Mouse (Mus musculus) lung, postnatal 25 days (tissue): ENCODE data around the gene Zscan26.
A peak's percentile ranks its signal among the peaks of the same experiment; 100 is the strongest.
"Not testable (repeated sequence)": the region's sequence is repeated elsewhere in the genome, so short reads cannot be mapped to it uniquely, and the experiment has no call there.

ENCODE experiments used
- DNase-seq: peaks from one replicate; pipeline ENCODE4 v3.0.0; 2022; ENCODE audit warnings: low spot score

Zscan26 gene

GRCm38 (mm10) chr13:21453449-21453848 lies at the start of gene Zscan26:
Gene Zscan26, minus strand, starts transcription at chr13:21453730.
- peak; percentile 84 for DNase-seq

GRCm38 (mm10) chr13:21502296-21502695 lies 48.8 kb upstream of the Zscan26 start:
- no peak for DNase-seq

- DNase-seq, result not testable (repeated sequence)
Observed at GRCm38 (mm10) chr13:21501182-21501581, 47.7 kb upstream of the Zscan26 start, which contains the start of gene Gm11273. Gene Gm11273, minus strand, starts transcription at chr13:21501418.

DNA sequence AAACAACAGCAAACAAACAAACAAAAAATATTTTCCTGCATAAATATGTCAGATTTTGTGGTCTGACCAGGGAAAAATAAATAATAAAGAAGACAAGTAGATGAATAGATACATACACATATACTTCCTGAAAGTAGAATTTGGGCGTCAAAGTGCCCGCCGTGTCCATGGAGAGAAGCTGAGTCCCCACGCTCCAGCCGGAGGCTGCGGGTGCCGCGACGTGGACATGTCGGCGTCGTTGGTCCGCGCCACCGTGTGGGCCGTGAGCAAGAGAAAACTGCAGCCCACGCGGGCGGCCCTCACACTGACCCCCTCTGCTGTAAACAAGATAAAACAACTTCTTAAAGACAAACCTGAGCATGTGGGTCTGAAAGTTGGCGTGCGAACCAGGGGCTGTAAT lies 41.5 kb upstream of the Zscan26 start, which contains the start of gene AK157302:
Gene AK157302, plus strand, starts transcription at position 144 of the 400 bp plus-strand sequence.
- DNase-seq, result no peak

DNA sequence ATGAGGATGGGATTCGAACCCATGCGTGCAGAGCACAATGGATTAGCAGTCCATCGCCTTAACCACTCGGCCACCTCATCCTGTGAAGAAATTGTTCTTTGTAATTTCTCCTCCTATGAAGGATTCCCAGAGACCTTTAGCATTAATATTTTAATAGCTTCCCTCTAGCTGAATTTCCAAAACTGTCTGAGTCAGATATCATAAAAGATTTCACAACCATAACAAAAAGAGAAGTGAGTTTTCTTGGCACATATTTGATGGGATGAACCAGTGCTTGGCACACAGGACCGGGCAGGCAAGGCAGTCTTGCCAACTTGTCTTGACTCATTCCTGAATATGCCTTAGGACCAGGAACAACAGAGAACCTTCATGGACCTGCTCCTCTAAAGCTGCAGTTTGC lies 39.3 kb upstream of the Zscan26 start:
- no peak for DNase-seq

DNA sequence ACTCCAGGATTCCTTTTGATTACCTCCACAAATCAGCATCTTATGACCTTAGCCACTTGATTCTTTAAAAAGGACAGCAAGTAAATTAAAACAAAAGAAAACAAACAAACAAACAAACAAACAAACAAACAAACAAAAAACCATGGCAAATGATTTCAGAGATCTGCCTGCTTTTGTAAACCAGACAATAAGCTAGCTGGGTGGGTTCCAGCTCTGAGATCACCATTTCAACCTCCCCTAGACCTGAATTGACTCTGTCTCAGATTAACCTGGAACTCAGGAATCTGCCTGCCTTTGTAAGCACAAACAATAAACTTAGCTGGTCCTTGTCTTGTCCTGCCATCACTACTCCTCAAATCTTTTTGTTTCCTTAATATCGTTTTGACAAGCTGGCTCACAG lies 33.4 kb upstream of the Zscan26 start:
- no peak for DNase-seq

DNA sequence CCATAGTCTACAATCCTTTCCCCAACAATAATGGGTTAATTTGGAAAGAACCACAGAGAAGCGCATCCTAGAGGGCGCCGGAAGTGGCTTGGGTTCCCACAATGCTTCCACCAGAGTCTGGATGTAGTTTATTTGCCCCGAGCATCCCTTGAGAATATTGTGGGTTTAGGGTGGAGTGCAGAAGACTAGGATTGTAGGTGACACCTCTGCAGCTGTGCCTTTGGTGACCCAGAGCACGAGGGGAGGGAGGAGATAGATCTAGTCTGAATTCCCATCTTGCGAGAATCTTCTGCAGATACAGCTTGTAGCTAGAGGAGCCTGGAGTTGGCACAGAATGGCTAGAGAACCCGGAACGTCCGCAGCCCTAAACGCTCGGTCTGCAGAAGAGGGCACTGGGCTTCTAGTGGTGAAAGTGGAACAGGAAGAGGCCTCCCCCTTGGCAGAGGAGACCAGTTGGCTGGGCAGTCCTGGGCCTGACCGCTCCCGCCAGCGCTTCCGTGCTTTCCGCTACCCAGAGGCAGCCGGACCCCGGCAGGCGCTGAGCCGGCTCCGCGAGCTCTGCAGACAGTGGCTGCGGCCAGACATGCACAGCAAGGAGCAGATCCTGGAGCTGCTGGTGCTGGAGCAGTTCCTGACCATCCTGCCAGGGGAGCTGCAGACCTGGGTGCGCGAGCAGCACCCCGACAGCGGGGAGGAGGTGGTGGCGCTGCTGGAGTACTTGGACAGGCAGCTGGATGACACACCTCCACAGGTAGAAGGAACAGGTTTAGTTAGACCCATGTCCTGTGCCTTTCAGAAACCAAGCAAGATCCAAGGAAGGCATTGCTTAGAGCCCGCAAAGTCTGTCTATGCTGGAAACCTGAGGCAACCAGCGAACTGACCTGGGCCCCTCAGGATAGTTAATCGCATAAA lies 25.5 kb upstream of the Zscan26 start, which contains the start of the genes Zkscan4 and Gm10065:
Gene Zkscan4, plus strand, starts transcription at position 149 of the 912 bp plus-strand sequence.
Gene Gm10065, minus strand, starts transcription at position 683 of the 912 bp plus-strand sequence.
- peak; percentile 48 for DNase-seq

DNA sequence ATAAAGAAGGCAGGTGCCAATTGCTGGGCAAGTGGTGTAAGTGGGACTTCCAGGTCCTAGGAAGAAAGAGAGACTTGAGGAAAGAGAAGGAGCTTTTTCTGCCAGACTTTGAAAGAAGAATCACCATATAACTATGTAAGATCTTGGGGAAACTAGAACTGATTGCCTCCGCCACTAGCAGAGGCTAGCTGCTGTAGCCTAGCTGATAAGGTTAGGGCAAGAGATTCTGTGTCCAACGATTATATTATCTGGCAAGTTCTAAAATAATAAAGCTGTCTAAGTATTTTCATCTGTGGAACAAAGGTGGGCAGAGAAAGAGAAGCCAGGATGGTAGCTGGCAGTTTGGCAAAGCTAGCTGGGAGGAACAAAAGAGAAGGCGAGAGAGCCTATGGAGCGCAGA lies 18.9 kb upstream of the Zscan26 start:
- DNase-seq, result no peak

GRCm38 (mm10) chr13:21469097-21469496 lies 15.6 kb upstream of the Zscan26 start:
- DNase-seq, result no peak

DNA sequence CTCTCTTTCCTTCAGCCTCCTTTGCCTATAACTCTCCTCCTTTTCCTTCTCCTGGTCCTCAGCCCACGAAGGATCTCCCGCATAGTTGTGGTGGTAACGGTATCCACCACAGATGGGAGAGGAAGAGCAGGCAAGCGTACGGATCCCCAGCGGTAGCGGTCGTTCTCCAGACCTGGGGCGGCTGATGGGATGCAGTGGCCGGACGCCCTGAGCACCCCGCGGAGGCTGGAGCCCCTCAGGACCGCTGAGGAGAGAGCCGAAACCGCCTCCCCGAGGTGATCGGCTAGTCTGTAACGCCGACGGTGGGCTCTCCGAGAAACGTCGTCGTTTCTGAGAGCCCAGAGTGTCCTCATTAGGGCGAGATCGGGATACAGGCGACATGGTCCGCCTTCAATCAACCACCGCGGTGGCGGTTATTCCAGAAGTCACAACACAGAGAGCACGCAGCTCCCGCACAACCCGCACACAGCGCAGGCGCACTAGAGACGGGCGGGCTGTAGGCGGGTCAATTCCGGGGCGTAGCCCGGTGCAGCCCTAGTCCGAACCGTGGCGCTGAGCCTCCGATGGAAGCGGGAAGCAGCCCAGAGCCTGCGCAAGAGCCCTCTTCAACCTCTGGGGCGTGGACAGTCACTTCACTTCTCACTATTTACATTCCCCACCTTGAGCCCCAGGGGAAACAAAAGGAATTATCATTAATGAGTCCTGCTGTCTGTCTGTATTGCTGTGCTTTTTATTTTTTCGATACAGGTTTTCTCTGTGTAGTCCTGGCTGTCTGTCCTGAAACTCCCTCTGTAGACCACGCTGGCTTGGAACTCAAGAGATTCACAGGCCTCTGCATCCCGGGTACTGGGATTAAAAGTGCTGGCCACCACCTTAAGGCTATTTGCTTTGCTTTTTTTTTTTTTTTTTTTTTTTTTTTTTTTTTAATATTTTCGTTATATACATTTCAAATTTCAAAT lies 14.8 kb upstream of the Zscan26 start, which contains the start of gene Nkapl:
Gene Nkapl, minus strand, starts transcription at position 449 of the 959 bp plus-strand sequence.
- peak; percentile 89 for DNase-seq

GRCm38 (mm10) chr13:21467336-21467735 lies 13.8 kb upstream of the Zscan26 start:
- DNase-seq, result no peak

DNA sequence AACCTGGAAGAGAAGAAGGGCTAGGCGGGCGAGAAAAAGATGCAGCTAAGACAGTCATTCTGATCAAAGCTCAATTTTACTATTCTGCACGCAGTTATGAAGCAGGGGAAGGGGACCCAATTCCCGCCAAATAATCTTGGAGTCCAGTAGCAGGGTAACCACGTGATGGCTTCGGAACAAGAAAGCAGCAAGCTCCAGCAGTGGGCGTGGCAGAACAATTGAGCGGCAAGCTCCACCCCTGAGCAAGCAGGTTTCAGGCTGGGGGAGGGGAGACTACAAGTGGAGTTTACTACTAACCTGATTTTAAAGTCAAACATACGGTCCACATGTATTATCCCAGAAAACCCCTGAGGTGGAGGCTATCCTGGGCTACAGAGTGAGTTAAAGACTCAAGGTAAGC lies 9.0 kb upstream of the Zscan26 start:
- not testable (repeated sequence) for DNase-seq

DNA sequence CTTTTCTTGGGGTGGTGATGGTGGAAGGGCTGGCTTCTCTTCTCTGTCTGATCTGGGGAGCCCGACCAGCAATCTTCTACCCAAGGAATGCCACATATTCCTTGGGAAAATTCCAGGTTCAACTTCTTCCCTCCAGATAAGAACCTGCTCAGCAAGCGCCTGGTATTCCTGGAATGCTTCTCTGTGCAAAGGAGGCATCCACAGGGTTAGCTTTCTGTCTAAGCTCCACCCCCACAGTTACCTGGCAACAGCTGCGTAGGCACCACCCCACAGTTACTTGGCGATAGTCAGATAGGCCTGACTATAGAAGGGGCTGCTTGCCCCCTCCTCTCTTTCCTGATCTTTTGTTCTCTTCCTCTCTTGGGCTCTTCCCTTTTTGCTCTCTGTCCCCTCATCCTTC lies 2.8 kb upstream of the Zscan26 start:
- peak; percentile 58 for DNase-seq

GRCm38 (mm10) chr13:21454133-21454532 lies 603 bp upstream of the Zscan26 start:
- no peak for DNase-seq

- no peak for DNase-seq
Observed at GRCm38 (mm10) chr13:21453042-21453441, 488 bp downstream of the Zscan26 start.

GRCm38 (mm10) chr13:21447856-21448614 lies 5.5 kb downstream of the Zscan26 start:
- DNase-seq, result peak; percentile 18

GRCm38 (mm10) chr13:21446796-21447195 lies 6.7 kb downstream of the Zscan26 start:
- no peak for DNase-seq

GRCm38 (mm10) chr13:21441207-21441572 lies 12.3 kb downstream of the Zscan26 start:
- no peak for DNase-seq

DNA sequence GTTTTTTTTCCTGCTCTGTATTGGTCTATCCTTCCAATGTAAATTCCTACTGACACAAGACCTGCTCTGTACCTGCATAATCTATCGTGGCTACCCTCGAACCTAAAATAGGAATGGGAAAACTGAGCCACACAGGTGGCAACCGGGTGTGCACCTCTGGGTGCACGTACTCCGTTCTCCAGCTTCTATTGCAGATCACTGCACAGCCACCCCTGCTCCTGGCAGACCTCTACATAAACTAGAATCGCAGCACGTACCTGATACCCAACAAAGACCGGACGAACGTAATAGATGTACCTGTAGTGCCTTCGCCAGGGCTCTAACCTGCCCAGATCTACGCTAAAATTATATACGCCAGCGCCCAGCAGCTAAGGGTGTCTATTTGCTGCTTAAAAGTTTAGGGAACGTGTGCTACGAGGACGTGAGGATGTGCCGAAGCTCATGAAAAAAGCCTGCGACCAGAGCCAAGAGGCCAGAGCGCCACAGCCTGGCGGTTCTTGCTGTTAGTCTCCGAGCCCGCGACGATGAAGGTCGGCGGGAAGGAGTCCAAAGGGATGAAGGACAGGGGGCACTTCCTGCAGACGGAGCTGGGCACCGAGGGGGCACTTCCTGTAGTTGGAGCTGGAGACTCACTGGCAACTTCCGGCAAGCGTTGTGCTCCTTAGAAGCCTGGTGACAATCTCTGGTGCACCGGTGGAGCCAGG lies 12.9 kb downstream of the Zscan26 start, which contains the start of gene Pgbd1:
Gene Pgbd1, minus strand, starts transcription at position 556 of the 704 bp plus-strand sequence.
- DNase-seq, result peak; percentile 47

GRCm38 (mm10) chr13:21435476-21435875 lies 18.1 kb downstream of the Zscan26 start:
- DNase-seq, result no peak

DNA sequence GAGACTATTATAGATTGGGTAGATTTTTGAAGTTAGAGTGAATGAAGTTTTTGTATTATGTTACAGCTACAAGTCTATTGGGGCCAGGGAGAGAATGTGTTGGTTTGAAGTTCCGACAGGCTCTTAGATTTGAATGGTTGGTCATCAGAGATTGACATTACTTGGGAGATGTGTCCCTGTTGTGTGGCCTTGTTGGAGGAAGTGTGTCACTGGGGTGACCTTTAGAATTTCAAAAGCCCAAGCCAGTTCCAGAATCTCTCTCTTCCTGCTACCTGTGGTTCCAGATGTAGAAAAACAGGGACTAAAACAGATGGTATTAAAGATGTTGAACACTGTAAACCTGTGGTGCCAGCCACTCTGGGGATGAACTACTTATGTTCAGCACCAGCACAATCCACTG lies 25.9 kb downstream of the Zscan26 start:
- no peak for DNase-seq
